Mouse (Mus musculus) limb, embryonic 10.5 days (tissue): ENCODE data around the gene Zfp618. TPM values are rescaled to one million over a fixed set of nuclear protein-coding genes. Genes with fewer than 3 reads are reported as not detected.

Experiments
- DNase-seq: peaks from one replicate; pipeline ENCODE4 v3.0.0-alpha.2; 2017; ENCODE audit warnings: low spot score
- H3K27ac ChIP-seq: fragments of 300-500 bp; sonication (generic); 2 replicates; pipeline ENCODE4 v1.5.1; 2016; ENCODE audit warnings: mild to moderate bottlenecking
- H3K27me3 ChIP-seq: fragments of 300-500 bp; sonication (generic); 2 replicates; pipeline ENCODE4 v1.6.1; 2016; ENCODE audit warnings: low read depth, mild to moderate bottlenecking; ENCODE audit not compliant: poor library complexity, severe bottlenecking
- H3K36me3 ChIP-seq: fragments of 300-500 bp; sonication (generic); 2 replicates; pipeline ENCODE4 v1.6.1; 2016; ENCODE audit warnings: mild to moderate bottlenecking, moderate library complexity
- H3K4me1 ChIP-seq: fragments of 300-500 bp; sonication (generic); 2 replicates; pipeline ENCODE4 v1.6.1; 2016
- H3K4me3 ChIP-seq: fragments of 300-500 bp; sonication (generic); 2 replicates; pipeline ENCODE4 v1.5.1; 2016; ENCODE audit warnings: mild to moderate bottlenecking, moderate library complexity
- H3K9me3 ChIP-seq: fragments of 300-500 bp; sonication (generic); replicated peaks from 2 replicates; pipeline ENCODE4 v1.6.1; 2016; ENCODE audit warnings: mild to moderate bottlenecking
- WGBS: fragments of 180-500 bp; shearing (Covaris S2); methylation state at CpG from one replicate; pipeline ENCODE4 v1.1.7; 2016; 5-methylcytosine and 5-hydroxymethylcytosine counted together
- polyA plus RNA-seq: library from polyadenylated mRNA; unstranded; fragments of >200 nt; fragmentation: Nextera tagmentation; extraction: Ambion mirVana; gene quantifications from 2 replicates; pipeline ENCODE4 v1.2.1, GENCODE M21; 2016

Gene Zfp618
- polyA plus RNA-seq, 1 experiment from 2014 or later: 35.7 TPM

DNA sequence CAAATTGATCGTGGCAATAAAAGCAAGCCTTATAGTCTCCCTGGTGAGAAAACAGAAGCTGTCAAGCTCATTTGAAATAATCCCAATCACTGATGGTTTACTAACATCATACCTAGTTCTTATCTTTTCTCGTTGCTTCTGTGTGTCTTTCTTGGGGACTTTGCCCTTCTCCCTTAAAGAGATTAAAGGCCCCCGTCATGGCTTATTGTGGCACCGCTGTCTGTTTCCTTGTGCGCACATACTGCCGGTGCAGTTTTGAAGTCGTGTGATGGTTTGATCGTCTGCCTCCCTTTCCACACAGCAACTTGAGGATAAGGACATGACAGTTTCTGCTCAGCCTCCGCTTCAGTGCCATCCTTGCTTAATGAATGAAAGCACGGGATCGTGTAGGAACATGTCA, 135.1 kb downstream of the Zfp618 start:
- H3K27me3 ChIP-seq: no peaks in the 10 kb centered on the region
- no peak overlapping the region for H3K27ac ChIP-seq
- 95% methylated on average over 11 of the region's 11 CpGs for WGBS
- H3K4me1 ChIP-seq: no peaks in the 10 kb centered on the region
- no peak for DNase-seq
- H3K9me3 ChIP-seq: no peaks in the 10 kb centered on the region
- H3K36me3 ChIP-seq: peaks cover 74% of the 10 kb centered on the region
- H3K4me3 ChIP-seq: no peak overlapping the region

DNA sequence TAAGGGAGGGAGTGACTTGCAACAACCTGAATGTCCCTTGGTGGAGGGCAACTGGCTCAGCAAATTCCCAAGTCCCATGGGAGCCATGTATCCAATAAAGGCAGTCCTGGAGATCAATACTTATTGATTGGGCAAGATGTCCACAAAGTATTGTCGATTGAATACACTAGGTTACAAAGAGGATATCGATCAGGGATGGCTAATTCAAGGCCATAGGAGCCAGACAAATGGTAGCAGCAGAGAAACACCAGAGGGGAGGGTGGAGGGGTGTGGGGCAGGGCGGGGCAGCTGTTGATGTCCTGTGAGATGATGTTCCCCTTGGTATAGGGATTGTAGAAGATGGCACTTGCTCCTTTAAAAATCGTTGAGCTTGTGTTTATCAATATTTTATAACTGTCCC, 136.7 kb downstream of the Zfp618 start:
- no peaks in the 10 kb centered on the region for H3K4me1 ChIP-seq
- no peaks in the 10 kb centered on the region for H3K27me3 ChIP-seq
- H3K36me3 ChIP-seq: peaks cover 69% of the 10 kb centered on the region
- WGBS: 96% methylated on average over 4 of the region's 4 CpGs
- H3K27ac ChIP-seq: no peak overlapping the region
- H3K9me3 ChIP-seq: no peaks in the 10 kb centered on the region
- H3K4me3 ChIP-seq: no peak overlapping the region
- no peak for DNase-seq

DNA sequence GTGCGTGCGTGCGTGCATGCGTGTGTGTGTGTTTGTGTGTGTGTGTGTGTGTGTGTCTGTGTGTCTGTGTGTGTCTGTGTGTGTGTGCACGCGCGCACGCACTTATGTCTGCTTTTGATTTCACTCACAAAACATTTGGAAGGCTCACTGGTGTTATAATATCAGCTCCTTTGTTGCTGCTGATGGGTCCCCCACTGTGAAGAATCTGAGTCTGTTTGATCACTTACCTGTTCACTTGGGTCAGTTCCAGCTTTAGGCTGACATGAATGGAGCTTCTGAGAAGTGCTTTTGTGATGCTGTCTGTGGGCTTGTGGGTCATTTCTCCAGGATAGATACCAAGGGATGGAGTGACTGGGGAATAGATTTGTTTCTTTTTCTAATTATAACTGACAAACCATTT, 140.3 kb downstream of the Zfp618 start:
- Histone ChIP-seq H3K9me3 (no peaks in the 10 kb centered on the region), H3K27ac (no peak overlapping the region), H3K4me3 (no peak overlapping the region), H3K36me3 (peaks cover 56% of the 10 kb centered on the region), H3K27me3 (no peaks in the 10 kb centered on the region), H3K4me1 (no peaks in the 10 kb centered on the region)
- DNase-seq: no peak
- 96% methylated on average over 8 of the region's 8 CpGs for WGBS

DNA sequence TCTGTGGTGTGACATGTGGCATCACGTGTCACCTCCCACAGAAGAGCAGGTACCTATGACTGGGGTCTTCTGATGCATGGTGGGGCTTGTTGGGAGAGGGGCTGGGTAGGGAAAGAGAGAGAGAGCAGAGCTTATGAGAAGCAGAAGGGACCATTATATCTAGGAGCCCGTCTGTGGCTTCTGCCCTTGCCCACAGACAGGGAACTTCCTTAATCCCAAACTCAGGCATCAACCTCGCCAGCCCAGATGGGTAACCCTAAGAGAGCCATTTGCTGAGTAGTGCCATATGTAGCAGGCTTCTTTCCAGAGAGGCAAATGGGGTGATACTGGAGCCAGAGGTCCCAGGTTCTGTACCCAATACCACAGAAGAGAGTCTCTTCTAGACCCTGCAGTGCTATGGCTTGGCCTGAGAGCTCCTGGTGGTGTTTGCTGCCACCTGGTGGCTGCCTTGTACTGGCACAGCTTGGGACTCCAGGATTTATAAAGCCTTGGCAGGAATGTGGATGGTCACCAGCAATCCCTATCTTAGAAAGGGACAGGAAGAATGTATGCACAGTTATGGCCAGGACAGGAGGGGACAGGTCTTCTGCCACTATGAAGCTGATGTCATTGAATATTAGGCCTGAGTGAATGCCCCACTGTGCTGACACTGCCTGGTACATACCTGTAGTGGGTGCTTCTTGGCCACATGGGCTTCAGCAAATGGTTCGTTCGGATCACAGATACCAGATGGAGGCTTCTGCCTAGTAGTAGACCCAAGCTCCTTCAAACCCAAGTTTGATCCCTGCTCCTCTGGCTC, 153.5 kb downstream of the Zfp618 start:
- H3K36me3 ChIP-seq: peaks cover 76% of the 10 kb centered on the region
- no peaks in the 10 kb centered on the region for H3K4me1 ChIP-seq
- H3K4me3 ChIP-seq: no peak overlapping the region
- DNase-seq: peak; percentile 87
- WGBS: 84% methylated on average over 5 of the region's 5 CpGs
- no peaks in the 10 kb centered on the region for H3K27me3 ChIP-seq
- no peak overlapping the region for H3K27ac ChIP-seq
- H3K9me3 ChIP-seq: no peaks in the 10 kb centered on the region

DNA sequence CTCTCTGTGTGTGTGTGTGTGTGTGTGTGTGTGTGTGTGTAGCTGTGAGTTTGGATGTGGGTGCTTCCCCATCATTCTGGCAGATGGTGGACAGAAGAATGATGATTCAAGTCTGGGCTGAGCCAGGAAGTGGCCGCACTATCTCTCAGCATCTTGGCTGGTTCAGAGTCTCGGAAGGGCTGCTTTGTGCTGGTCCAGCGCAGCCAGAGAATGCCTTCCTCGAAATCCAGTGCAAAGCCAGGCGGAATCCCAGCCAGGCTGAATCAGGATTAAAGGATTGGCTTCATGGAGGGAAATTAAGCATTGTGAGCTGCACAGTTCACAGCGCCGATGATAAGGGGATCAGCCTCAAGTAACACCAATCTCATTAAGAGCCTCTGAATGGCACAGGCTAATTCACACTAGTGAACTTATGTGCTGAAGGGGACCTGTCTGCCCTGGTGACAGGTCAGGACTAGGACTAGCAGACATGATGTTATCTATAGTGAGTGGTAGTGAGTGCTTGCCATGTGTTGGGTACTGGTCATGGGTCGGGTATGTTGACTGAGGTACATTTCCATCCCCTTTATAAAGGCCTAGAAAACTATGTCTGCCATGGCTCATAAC, 159.6 kb downstream of the Zfp618 start:
- Histone ChIP-seq H3K4me1 (no peaks in the 10 kb centered on the region), H3K27me3 (no peaks in the 10 kb centered on the region), H3K4me3 (no peak overlapping the region), H3K27ac (no peak overlapping the region), H3K9me3 (no peaks in the 10 kb centered on the region), H3K36me3 (peaks cover 50% of the 10 kb centered on the region)
- 88% methylated on average over 8 of the region's 8 CpGs for WGBS
- no peak for DNase-seq

DNA sequence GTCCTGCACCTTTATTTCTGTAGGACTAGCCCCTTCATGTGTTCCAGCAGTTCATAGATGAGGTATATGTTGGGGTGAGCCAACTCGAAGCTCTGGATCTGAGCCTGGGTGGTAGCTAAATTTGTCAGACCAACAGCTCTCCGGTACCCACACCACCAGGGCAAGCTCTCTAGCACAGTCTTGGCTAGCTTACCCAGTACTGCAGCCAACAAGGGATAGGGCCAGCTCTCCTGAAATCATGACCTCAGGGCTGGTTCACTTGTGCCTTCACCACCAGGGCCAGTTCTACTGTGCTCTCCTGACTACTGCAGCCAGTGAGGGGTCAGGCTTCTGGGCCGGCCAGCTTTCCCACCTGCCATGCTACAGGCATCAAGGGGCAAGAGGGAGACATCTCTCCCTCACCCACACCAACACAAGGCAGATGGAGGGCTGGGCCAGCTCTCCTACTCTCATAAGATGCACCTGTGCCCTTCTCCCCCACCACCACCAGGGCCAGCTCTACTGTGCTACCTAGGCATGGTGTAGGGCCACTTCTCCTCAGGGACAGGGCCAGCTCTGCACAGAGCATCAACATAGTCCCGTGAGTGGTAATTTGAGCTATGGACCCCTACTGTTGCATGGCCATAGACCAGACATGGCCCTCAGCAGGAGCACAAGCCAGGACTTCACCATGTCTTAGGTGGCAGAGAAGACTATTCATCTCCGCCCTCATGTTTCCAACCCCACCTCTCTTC, 164.7 kb downstream of the Zfp618 start:
- Histone ChIP-seq H3K27ac (no peak overlapping the region), H3K4me1 (no peaks in the 10 kb centered on the region), H3K27me3 (no peaks in the 10 kb centered on the region), H3K4me3 (no peak overlapping the region), H3K36me3 (peaks cover 54% of the 10 kb centered on the region), H3K9me3 (no peaks in the 10 kb centered on the region)
- 95% methylated on average over 5 of the region's 5 CpGs for WGBS
- DNase-seq: no peak

DNA sequence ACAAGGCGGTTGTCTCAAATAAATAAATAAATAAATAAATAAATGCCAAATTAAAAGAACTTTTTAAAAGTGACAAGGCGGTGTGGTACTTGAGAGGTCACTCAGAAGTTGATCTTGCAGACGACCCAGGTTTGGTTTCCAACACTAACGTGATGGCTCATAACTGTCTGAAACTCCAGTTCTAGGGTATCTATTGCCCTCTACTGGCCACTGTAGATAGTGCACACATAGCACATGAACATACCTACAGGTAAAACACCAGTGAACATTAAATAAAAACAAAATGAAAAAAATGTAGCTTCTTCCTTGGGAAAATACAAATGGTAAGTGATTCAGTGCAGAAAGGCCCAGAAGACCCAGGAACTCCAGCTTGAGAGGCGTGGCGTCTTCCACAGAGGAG, 181.9 kb downstream of the Zfp618 start:
- Histone ChIP-seq H3K4me3 (no peak overlapping the region), H3K4me1 (no peaks in the 10 kb centered on the region), H3K27me3 (no peaks in the 10 kb centered on the region), H3K9me3 (no peaks in the 10 kb centered on the region), H3K36me3 (no peaks in the 10 kb centered on the region), H3K27ac (no peak overlapping the region)
- DNase-seq: no peak
- WGBS: 95% methylated on average over 6 of the region's 6 CpGs

DNA sequence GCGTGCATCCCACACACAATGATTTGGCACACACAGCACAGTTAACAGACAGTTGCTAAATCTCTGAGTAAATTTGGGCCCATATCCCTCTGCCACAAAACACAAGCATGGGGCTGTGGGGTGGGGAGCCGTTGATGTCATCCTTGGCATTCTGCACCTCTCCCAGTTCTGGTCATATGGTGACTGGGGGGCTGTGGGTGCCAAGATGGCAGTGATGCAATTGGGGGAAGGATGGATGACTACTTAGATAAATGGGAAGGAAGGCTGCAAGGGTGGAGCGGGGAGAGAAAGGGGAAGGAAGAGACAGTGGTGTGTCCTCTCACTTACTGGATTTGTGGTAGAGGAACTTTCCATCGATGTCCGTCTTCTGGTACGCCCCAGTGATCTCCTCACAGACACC, 185.8 kb downstream of the Zfp618 start:
- 94% methylated on average over 6 of the region's 6 CpGs for WGBS
- Histone ChIP-seq H3K36me3 (no peaks in the 10 kb centered on the region), H3K27ac (no peak overlapping the region), H3K4me1 (no peaks in the 10 kb centered on the region), H3K27me3 (no peaks in the 10 kb centered on the region), H3K9me3 (no peaks in the 10 kb centered on the region), H3K4me3 (no peak overlapping the region)
- DNase-seq: no peak

DNA sequence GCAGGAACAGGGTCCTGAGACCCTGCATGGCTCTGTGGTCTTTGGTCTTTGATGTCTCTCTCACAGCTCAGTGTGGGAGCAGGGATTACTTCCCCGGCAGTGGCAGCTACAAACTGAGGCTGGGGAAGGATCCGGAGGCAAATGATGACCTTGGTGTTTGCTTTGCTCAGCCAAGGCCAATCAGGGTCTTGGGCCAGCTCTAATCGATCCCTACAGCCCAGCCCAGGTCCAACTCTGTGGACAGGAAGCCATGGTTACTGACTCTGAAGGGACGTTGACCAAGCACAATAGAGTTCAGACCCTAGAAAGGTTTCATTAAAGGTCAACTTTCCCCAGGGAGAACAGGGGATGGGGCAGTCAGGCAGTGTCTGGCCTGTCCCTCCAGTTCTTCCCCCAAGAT, 188.7 kb downstream of the Zfp618 start:
- 57% methylated on average over 4 of the region's 4 CpGs for WGBS
- DNase-seq: no peak
- no peak overlapping the region for H3K4me3 ChIP-seq

DNA sequence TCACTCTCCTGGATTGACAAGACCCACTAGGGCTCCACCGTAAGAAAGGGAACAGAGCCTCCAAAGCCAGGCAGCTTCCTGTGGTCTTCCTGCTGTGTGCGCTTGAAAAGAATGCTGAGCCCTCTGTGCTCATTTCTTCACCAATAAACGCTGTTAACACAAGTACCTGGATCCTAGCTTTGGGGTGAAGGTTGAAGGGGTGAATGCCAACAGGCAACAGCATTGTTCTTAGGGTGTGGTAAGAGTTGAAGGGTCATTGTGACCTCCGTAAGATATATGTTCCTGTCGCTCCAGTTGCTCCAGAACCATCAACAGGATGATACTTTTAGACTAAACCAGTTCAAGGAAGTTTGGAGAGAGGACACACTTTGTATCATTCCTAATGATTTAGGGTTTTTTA, 189.3 kb downstream of the Zfp618 start, which contains the start of gene Ambp:
TSS of gene Ambp (minus strand) at position 101 of the 400 bp plus-strand sequence.
- Histone ChIP-seq H3K36me3 (no peaks in the 10 kb centered on the region), H3K27ac (no peak within 1 kb of the TSS), H3K27me3 (no peaks in the 10 kb centered on the region; the same call in 1 of the 2 replicates), H3K9me3 (no peaks in the 10 kb centered on the region), H3K4me3 (no peak within 1 kb of the TSS), H3K4me1 (no peaks in the 10 kb centered on the region)
- 79% methylated on average over 5 of the region's 5 CpGs for WGBS
- DNase-seq: no peak

More for the DNA sequence above, 188.7 kb downstream of the Zfp618 start:
- Histone ChIP-seq H3K9me3 (no peaks in the 10 kb centered on the region), H3K4me1 (no peaks in the 10 kb centered on the region), H3K36me3 (no peaks in the 10 kb centered on the region), H3K27me3 (no peaks in the 10 kb centered on the region; the same call in 1 of the 2 replicates), H3K27ac (no peak overlapping the region)

DNA sequence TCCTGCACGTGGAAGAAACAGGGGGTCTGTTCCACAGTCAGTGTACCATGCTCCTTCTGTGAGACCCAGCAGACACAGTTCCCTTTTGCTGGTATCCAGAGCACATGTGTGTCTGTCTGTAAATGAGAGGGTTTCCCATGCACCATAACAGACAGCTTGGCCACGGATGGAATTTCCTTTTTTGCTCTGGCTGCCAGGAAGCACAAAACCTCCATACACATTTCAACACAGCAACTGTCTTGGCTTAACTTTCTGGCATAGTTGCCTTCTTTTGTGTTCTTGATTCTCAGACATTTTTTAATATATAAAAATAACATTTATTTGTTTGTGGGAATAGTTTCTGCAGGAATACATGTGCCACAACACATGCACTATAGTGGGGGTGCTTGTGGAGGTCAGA, 190.2 kb downstream of the Zfp618 start:
- H3K4me3 ChIP-seq: no peak overlapping the region
- H3K27me3 ChIP-seq: no peaks in the 10 kb centered on the region; the same call in 1 of the 2 replicates
- 80% methylated on average over 2 of the region's 2 CpGs for WGBS
- H3K36me3 ChIP-seq: no peaks in the 10 kb centered on the region
- H3K27ac ChIP-seq: no peak overlapping the region
- H3K4me1 ChIP-seq: no peaks in the 10 kb centered on the region
- DNase-seq: no peak
- H3K9me3 ChIP-seq: no peaks in the 10 kb centered on the region

DNA sequence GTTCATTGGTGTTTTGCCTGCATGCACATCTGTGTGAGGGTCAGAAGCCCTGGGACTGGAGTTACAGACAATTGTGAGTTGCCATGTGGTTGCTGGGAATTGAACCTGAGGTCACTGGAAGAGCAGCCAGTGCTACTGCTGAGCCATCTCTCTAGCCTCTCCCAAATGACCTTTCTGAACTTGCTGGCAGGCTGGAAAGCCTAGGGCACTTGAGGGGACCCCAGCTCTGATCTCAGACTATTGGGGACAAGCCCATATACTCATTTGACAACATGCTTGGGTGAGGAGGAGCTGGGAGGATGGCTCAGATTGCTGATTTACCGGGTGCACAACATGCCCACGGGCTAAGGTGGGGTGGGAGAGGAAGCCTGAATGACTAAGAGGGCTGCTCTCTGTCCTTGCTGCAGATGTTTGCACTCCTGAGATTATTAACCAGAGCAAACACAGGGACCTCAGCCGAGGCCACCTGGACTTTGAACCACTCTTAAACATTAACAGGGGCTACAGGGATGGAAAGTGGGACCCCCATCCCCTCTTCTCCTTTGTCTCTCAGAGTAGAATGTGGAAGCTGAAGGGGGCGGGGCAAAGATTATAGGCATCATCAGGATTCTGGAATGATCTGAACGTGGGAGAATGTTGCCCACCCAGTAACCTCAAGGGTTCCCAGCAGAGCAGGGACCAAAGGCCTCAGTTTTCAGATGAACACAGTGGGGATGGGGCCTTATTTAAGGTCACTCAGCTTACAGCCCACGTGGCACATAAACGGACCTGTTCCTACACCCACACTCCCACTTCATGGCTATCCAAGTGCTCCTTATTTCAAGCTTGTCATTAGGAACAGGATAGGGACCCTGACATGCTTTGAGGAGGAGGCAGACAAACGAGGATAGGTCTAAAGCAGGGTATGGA, 191.6 kb downstream of the Zfp618 start:
- Histone ChIP-seq H3K9me3 (no peaks in the 10 kb centered on the region), H3K36me3 (no peaks in the 10 kb centered on the region), H3K4me1 (no peaks in the 10 kb centered on the region), H3K4me3 (no peak overlapping the region), H3K27ac (no peak overlapping the region), H3K27me3 (no peaks in the 10 kb centered on the region; the same call in 1 of the 2 replicates)
- WGBS: 71% methylated on average over 8 of the region's 8 CpGs
- no peak for DNase-seq
